Mouse (Mus musculus) ES-E14 (cell line): ENCODE measurements around the gene Gm45808.

Source experiments
- CHD2 ChIP-seq: IDR thresholded peaks from 2 replicates; pipeline ENCODE4 v1.6.1; 2014; ENCODE audit warnings: mild to moderate bottlenecking, low read depth, low read length, inconsistent platforms
- HCFC1 ChIP-seq: IDR thresholded peaks from 2 replicates; pipeline ENCODE4 v1.6.1; 2012; ENCODE audit warnings: low read length, inconsistent platforms, borderline replicate concordance; ENCODE audit not compliant: insufficient read depth
- MAFK ChIP-seq: IDR thresholded peaks from 2 replicates; pipeline ENCODE4 v1.6.1; 2014; ENCODE audit warnings: mild to moderate bottlenecking, low read depth, low read length, inconsistent platforms; ENCODE audit not compliant: insufficient read depth
- ZC3H11A ChIP-seq: IDR thresholded peaks from 2 replicates; pipeline ENCODE4 v1.6.1; 2012; ENCODE audit warnings: low read depth, mild to moderate bottlenecking, inconsistent platforms, low read length, borderline replicate concordance
- ZNF384 ChIP-seq: IDR thresholded peaks from 2 replicates; pipeline ENCODE4 v1.6.1; 2012; ENCODE audit warnings: low read depth, low read length, inconsistent platforms

- no peak for TF ChIP-seq MAFK
- TF ChIP-seq ZNF384: no peak
- no peak for TF ChIP-seq HCFC1
- TF ChIP-seq ZC3H11A: no peak
- no peak for TF ChIP-seq CHD2
Measured at GRCm38 (mm10) chr7:45435038-45435437, 51.6 kb downstream of the Gm45808 start.
